Mouse (Mus musculus) mouse trophoblast stem cell (cell line): ENCODE data around the gene Acp7.

Source experiments
- in situ Hi-C, 2 experiments: fragments of 300-500 bp; cut with MseI, MboI; formaldehyde crosslinking; loops; 2 replicates in 1 of 2; 3 replicates in 1 of 2; pipeline ENCODE4 v1.15.1; 2025

Gene Acp7

GRCm38 (mm10) chr7:28601668-28602067 is 29.5 kb downstream of the Acp7 start:
- in situ Hi-C loops, result loop anchor here (5.0 to 10.0 kb wide), 2 partner anchors 34 to 107 kb away; no protein-coding TSS in a partner anchor

DNA sequence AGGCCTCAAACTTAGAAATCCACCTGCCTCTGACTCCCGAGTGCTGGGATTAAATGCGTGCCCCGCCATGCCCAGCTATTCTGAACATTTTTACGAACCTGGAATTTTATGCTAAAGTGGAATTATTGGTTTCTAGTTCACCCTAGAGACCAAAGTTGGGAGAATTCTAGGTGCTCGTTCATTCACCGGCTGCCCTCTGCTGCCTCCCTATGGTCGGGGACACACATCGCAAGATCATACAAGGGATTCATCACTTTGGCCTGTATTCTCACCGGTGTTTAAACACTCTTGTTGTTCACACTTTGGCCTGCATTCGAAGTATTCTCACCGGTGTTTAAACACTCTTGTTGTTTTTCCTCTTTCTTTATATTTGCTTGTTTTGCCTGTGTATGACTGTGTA is 30.1 kb downstream of the Acp7 start:
- in situ Hi-C loops, result loop anchor here (5.0 to 10.0 kb wide), 2 partner anchors 34 to 106 kb away; no protein-coding TSS in a partner anchor

GRCm38 (mm10) chr7:28598951-28599350 is 32.2 kb downstream of the Acp7 start:
- in situ Hi-C loops, result no loop called here

DNA sequence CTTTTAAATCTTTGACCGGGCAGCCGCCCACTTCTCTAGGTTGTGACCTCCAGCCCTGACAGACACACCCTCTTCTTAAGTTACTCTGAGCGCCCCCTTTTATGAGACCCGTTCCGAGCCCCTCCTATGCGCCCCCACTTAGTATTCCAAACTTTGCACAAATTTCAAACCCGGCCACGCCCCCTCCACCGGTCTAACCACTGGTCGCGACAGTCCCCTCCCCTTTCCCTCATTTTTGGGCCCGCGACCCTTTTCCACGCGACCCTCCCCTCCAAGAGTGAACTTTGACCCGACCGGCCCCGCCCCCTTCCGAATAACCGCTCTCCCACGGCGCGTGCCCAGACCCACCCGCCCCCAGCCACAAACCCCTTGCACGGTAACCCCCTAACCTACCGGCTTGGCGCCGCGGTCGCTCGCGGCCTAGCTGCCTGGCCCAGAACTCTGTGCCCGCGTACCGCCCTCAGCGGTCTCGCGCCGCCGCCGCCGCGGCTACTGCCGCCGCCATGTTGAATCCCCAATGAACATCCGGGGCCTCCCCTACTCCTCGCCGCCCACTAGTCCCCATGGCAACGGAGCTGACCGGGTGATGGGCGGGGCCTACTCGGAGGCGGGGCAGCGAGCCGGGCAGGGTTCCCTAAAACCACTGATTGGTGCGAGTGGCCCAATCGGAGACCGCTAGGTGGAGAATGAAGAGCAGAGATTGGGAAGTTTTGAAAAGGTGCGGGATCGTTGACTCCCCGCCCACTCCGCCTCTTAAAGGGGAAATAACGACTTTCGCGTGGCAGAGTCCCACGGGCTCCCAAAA is 33.3 kb downstream of the Acp7 start, which contains the start of the genes Samd4b and Pak4:
Gene Samd4b (minus strand): TSS at position 503 of the 805 bp plus-strand sequence.
Gene Pak4 (minus strand): TSS at position 544 of the 805 bp plus-strand sequence.
- in situ Hi-C loops, result no loop called here

GRCm38 (mm10) chr7:28597277-28597570 is 33.9 kb downstream of the Acp7 start:
- in situ Hi-C loops, result no loop called here

DNA sequence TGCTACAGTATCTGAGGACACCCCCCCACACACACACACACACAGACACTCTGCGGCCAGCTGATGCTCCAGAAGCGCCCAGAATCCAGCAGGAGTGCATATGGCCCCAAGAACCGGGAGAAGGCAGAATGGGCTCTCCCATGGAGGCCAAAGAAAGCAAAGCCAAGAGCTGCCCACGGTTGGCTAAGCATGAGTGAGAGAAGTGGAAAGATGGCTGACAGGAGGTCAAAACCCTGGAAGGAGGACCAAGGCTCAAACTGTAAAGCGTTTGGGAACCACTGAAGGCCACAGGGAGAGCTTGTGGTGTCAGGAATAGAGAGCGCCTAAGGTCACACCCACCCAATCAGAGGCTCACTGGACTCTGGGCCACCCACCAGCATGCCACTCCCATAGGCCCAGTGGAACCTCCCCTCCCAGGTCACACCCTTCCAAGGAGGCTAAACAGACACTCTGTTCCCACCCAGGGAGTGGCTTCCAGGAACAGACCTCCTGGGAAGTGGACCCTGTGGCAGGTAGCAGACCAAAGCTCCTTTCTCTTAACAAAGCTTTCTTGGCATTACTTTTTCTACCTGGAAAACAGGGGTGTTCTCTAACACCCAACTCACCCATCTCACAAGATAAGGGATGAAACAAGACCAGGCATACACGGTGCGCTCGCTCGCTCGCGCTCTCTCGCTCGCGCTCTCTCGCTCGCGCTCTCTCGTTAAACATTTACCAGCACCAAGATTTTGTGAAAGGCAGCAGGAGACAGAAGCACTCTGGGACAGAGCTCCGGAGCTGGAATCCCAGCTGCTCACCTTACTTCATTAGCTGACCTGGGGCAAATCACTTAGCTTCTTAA is 34.5 kb downstream of the Acp7 start:
- in situ Hi-C loops, result no loop called here

GRCm38 (mm10) chr7:28595751-28596435 is 35.2 kb downstream of the Acp7 start:
- in situ Hi-C loops, result no loop called here

DNA sequence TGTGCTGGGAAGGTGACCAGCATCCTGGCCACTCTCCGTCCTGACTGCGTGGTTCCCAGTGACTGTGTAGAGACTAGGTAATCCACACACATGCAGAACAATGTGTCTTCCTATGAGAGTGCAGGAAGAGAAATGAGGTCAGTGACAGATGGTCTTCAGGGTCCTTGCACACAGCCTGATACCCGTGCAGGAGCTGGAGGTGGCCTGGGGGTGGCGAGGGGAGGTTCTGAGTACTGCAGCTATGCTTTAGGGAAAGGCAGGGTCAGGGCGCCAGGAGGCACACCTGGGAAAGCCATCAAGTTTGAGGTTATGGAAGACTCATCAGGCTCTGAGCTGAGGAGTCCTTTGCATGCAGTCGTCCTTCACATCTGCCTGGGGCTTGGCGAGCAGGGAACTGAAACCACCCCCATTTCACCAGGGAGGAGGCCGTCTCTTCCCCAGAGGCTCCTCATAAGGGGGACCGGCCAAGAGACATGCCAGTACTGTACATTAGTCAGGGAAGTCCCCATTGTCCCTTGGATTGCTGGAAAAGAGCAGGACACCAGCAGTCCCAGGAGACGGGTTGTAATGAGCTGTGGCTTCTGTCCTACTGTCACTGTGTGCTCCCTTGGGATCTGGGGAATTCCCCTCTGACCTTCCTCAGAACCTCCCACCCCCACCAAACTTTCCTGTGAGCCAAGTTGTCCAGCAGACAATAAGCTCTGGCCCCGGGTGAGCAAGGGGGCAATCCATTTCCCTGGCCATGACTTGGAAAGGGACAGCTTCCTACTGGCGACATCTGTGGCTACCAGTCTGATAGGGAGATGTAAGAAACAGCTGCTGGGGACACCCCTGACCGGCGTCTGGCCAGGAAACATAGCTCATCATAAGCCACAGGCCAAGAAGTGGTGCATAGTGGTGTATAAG is 37.7 kb downstream of the Acp7 start:
- in situ Hi-C loops, result no loop called here

- in situ Hi-C loops, result no loop called here
These were observed 39.3 kb downstream of the Acp7 start for GRCm38 (mm10) chr7:28591862-28592261.

DNA sequence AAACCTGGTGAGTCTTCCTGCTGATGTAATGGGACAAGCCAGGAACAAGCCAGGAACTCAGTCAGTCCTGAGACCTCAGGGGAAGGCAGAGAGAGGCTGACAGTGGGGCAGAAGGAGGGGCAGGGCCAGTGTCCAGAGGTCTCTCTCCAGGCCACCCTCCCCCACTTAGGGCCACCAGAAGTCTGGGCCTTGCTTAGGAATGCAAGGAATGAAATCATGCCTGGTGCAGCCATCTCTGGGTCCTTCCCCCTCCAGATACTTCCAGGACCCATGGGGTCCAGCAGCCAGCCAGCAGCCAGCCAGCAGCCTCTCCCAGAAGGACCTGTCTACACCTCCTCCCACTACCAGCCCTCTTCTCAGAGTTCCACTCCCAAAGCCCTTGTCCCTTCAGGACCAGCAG is 43.5 kb downstream of the Acp7 start:
- in situ Hi-C loops, result no loop called here

GRCm38 (mm10) chr7:28586663-28587411 is 44.3 kb downstream of the Acp7 start:
- in situ Hi-C loops, result no loop called here

- in situ Hi-C loops, result no loop called here
These were observed 46.1 kb downstream of the Acp7 start for GRCm38 (mm10) chr7:28585001-28585400.

DNA sequence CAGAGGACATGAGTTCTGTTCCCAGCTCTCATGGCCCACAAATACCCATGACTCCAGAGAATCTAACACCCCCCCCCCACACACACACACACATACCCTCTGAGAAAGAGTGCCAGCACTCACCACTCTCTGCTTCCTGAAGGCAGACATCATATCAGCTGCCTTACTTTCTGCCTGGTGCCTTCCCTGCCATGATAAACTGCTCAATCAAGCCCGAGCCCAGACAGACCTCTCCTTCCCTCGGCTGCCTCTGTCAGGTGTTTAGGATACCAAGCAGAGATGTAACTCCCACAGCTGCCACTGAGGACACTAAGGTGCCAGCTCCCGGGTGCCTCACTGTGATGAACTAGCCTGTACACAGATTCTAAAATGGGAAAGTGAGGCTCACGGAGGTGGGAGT is 46.7 kb downstream of the Acp7 start:
- in situ Hi-C loops, result no loop called here

DNA sequence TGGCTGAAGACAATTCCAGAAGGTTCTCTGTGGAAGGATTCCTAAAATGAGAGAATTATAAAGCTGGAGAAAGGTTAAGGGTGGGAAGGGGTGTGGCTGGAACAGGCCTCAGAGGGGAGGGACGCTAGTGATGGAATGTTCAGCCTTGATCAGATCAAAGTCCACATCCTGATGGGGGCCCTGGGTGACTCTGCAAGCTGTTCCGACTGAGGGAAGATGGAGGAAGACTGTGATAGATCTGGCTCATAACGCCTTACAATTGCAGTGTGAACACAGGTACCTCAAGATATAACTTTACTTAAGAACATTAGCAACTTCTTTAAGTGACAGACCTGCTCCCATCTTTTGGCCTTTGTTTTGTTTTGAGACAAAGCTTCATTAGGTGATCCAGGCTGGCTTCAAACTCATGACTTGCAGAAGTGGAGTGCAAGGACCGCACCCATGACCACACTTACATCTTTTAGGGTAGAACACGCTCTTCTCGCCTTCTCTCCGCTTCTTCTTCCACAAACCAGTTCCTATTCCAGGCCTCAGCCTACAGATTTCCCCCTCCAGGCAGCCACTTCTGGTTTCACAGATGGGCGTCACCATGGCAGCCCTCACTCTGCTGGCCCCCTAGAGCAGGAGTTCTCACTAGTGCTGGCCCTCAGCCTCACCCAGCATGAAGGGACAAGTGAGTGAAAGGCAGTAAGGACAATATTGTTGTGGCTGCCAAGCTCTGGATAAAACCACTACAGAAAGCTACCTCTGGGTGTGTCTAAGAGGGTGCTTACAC is 47.4 kb downstream of the Acp7 start:
- in situ Hi-C loops, result no loop called here

DNA sequence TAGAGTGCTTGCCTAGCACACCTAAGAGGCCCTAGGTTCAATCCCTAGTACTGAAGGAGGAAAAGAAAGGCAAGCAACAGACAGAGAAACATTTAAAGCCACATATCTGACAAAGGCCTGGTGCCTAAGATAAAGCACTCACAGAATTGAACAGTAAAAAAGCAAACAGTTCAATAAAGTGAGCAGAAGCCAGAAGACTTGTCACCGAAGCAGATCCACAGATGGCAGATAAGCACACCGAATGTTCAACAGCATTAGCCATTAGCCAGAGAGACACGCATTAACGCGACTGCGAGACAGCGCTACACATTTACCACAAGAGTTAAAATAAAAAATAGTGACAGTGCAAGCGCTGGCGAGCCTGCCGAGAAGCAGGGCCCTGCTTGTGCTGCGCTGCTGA is 48.3 kb downstream of the Acp7 start:
- in situ Hi-C loops, result no loop called here

DNA sequence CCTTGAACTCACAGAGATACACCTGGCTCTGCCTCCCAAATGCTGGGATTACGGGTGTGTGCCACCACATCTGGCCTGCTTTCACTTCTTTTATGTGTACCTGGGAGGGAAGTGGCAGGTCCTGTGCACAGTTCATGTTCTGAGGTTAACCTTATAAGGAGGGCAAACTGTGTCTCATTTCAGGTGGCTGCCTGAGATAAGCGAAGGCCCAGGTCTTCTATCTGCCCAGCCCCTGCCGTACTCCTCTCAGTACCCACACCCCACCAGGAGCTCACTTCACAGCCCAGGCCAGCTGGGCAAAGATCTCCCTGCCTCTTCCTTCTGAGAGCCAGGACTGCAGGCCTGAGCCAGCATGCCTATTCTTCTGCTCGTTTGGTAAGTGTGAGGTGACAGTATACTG is 49.4 kb downstream of the Acp7 start:
- in situ Hi-C loops, result no loop called here

- in situ Hi-C loops, result no loop called here
These were observed 51.3 kb downstream of the Acp7 start for GRCm38 (mm10) chr7:28579826-28580225.

DNA sequence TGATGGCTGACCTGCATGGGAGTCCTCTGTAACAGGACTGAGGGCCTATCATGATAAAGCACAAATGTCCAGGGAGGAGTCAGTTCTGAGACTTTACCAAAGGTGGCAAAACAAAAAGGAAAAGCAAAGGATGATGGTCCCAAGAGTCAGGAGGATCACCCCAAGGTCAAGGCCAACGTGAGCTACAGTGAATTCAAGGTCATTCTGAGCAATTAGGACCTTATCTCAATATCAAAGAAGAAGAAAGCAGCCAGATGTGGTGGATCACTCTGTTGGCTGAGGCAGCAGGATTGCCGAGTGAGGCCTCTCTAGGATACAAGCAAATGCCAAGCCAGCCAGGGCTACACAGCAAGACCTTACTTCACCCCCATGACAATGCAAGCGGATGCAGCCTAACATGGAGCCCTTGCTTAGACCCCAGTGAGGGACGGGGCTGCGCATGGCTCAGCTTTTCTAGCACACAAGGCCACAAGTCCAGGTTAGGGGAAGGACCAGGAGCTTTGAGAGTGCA is 52.5 kb downstream of the Acp7 start:
- in situ Hi-C loops, result no loop called here

- in situ Hi-C loops, result no loop called here
These were observed 53.1 kb downstream of the Acp7 start for GRCm38 (mm10) chr7:28577826-28578542.
